Mouse (Mus musculus) v-Abl transformed pro-B cells (cell line): ENCODE measurements around the gene Olfr1324.
"Not testable (repeated sequence)": the region's sequence is repeated elsewhere in the genome, so short reads cannot be mapped to it uniquely, and the experiment has no call there.

Source experiments
- in situ Hi-C, 2 experiments: fragments of 400-800 bp; cut with MboI; formaldehyde crosslinking; loops; one replicate each; pipeline ENCODE4 v1.15.1; 2025; ENCODE audit not compliant: unreplicated experiment in 2 of 2

Olfr1324 gene

DNA sequence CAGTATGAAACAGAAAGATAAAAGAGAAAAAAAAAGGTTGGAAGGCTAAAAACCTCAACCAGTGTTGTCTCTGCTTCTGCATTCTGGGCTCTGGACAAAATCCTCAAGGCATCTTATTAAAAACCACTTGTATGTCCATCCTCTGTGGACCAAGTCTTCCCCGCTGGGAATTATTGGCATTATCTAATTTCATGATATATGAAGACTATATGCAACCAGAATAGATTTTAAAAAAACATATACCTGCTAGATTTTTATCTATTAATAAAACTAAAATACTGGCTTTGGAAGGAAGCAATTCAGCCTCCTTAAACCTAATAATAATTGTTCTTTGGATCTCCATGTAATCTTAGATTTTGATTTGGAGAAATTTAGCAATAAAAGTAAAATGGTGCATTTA, at the start of gene Olfr1324:
Gene Olfr1324 (minus strand): TSS at position 101 of the 400 bp plus-strand sequence.
- in situ Hi-C loops, result no loop called here

DNA sequence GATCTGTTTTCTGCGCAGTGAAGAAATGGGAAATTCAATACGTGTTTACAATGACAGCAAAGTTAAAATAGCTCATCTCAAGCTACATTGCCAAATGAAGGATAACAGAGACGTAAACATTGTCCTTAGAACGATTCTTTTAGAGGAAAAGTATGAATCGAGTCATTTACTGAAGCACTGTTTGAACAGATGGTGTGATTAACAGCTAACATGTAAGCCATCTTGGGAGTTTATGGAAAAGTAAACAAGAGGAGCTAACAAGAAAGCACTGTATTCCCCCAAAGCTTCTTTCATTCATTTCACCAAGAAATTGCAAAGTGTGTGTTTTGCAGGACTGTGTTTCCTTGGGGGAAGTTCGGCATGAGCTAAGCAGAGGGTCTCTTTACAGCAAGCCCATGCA, 42.0 kb upstream of the Olfr1324 start:
- in situ Hi-C loops, result not testable (repeated sequence)

GRCm38 (mm10) chrX:50456136-50456535, 27.8 kb upstream of the Olfr1324 start:
- in situ Hi-C loops, result no loop called here

DNA sequence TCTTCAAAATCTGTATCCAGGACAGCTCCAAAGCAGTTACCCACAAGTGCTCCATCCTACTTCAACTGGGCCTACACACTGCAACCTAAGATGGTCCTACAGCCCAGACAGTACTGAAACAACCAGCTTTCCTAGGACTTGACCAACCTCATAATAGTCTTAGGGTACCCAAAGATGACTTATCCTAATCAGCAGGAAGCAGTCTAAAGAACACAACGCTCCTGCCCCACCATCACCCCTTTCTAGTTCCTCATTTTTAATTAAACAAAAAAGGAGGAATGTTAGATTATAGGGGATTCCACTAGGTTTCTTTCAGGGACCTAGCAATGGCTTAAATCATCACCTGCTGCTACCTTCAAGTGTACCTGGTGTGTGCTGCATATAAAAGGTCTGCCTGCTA, 15.1 kb upstream of the Olfr1324 start:
- in situ Hi-C loops, result no loop called here

GRCm38 (mm10) chrX:50442696-50443095, 14.4 kb upstream of the Olfr1324 start:
- in situ Hi-C loops, result no loop called here

- in situ Hi-C loops, result no loop called here
Measured at GRCm38 (mm10) chrX:50432499-50432898, 4.2 kb upstream of the Olfr1324 start.

- in situ Hi-C loops, result no loop called here
Measured at GRCm38 (mm10) chrX:50427712-50428328, 478 bp downstream of the Olfr1324 start.

DNA sequence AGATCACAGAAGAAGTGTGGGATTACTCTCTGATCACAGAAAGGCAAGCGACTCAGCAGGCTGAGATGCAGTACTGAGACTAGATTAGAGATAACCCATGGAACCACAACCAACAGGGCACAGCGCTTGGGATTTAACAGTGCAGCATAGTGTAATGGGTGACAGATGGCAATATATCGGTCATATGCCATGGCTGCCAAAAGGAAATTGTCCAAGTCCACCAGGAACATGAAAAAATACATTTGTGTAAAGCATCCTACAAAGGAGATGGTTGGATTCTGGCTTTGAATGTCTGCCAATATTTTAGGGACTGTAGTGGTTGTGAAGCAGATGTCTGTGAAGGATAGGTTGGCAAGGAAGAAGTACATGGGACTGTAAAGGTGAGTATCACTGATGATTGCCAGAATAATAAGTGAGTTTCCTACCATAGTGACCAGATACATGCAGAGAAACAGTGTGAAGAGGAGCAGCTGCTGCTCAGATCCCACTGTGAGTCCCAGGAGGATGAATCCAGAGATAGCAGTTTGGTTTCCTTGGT, 2.3 kb downstream of the Olfr1324 start:
- in situ Hi-C loops, result no loop called here

DNA sequence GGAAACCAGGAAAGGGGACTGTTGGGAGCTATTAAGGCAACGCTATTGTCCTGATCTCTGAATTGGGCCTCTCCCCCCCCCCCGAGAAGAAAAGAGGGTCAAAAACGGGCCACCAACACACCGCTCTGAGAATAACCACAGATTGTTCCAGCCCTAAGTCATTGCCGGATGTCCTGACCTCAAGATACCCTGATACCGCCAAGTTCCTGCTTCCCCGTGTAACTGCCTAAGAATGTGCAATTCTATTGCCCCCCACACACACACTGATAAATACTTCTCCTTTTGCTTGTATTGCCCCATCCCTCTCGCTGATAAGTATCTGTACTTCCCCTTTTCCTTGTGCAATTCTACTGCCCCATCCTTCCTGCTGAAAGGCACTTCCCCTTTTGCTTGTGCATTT, 17.9 kb downstream of the Olfr1324 start:
- in situ Hi-C loops, result not testable (repeated sequence)

DNA sequence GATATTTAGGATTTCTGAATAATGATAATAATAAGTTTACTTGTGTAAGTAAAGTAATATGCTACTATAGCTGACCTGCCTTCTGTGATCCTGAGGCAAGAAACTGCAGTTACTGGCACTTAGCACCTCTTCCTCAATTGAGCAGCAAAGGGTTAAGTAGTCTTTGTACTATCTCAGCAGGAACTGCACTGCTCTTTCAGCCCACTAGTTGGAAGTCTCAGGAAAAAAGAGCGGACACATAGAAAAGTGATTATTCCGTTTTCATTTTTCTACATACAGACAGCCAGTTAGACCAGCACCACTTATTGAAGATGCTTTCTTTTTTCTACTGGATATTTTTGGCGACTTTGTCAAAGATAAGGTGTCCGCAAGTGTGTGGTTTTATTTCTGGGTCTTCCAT, 37.7 kb downstream of the Olfr1324 start:
- in situ Hi-C loops, result not testable (repeated sequence)

DNA sequence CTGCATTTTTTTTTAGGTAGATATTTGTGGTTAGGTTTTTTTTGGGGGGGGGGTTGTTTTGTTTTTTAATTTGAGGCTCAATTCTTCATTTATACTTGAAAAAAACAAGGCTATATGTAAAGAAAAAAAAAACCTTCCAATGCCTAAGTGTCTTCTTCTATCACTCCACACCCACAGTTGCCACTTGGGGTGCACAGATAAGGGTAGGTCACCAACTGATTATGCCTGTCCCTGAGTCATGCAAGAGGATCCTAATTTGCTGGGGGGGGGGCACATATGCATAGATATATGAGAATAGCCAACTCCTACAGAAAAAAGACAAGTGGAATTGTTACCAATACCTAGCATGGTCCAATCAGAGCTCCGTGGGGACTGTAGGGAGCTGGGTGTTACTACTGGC, 53.3 kb downstream of the Olfr1324 start:
- in situ Hi-C loops, result no loop called here
